Mouse (Mus musculus) ES-E14 (cell line): Measurements from ENCODE around the gene Tas2r110.

Experiments
- CHD2 ChIP-seq: IDR thresholded peaks from 2 replicates; pipeline ENCODE4 v1.6.1; 2014; ENCODE audit warnings: mild to moderate bottlenecking, low read depth, low read length, inconsistent platforms
- HCFC1 ChIP-seq: IDR thresholded peaks from 2 replicates; pipeline ENCODE4 v1.6.1; 2012; ENCODE audit warnings: low read length, inconsistent platforms, borderline replicate concordance; ENCODE audit not compliant: insufficient read depth
- MAFK ChIP-seq: IDR thresholded peaks from 2 replicates; pipeline ENCODE4 v1.6.1; 2014; ENCODE audit warnings: mild to moderate bottlenecking, low read depth, low read length, inconsistent platforms; ENCODE audit not compliant: insufficient read depth
- ZC3H11A ChIP-seq: IDR thresholded peaks from 2 replicates; pipeline ENCODE4 v1.6.1; 2012; ENCODE audit warnings: low read depth, mild to moderate bottlenecking, inconsistent platforms, low read length, borderline replicate concordance

DNA sequence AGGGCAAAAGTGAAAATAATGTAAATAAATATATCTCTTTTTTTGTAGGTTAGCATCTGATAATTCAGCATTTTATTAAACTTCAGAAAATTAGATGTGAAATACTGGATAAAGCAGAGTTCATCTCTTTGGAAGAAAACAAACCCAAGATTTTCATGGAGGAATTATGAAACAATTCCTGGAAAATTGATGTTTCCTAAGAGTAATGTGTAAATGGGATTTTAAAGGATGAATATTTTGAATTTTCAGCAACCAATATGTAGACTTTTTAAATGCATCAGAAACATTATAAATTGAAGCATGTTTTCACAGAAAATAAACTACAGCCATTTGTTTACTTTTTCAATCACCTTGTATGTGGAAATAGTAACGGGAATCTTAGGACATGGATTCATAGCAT, 21.0 kb upstream of the Tas2r110 start, which contains the start of gene Tas2r123:
- TF ChIP-seq ZC3H11A (no peak), HCFC1 (no peak), CHD2 (no peak), MAFK (no peak)
